Mouse (Mus musculus): ENCODE data around the gene Rpn2. TPM values are rescaled to one million over a fixed set of nuclear protein-coding genes. Genes with fewer than 3 reads are reported as not detected.

Rpn2 gene
- 342 and 349 TPM in 2 replicates for polyA plus RNA-seq (2015; fragmentation: Nextera tagmentation; extraction: Ambion mirVana)

- Histone ChIP-seq H3K4me2 (peak within 1 kb of the TSS; percentile 64), H3K4me1 (peaks cover 19% of the 10 kb centered on the region), H3K4me3 (peak within 1 kb of the TSS; percentile 100), H3K9ac (peak within 1 kb of the TSS; percentile 91), H3K36me3 (peaks cover 15% of the 10 kb centered on the region), H3K9me3 (no peaks in the 10 kb centered on the region), H3K27ac (peak within 1 kb of the TSS; percentile 97), H3K27me3 (no peaks in the 10 kb centered on the region)
- ATAC-seq (ENCODE audit: insufficient number of reproducible peaks, low FRiP score, low TSS enrichment, low read depth) = peak; percentile 99
- WGBS = under 1% methylated on average over 62 of the region's 64 CpGs
Observed at GRCm38 (mm10) chr2:157278717-157279415, at the start of gene Rpn2. Rpn2 (plus strand) TSS chr2:157279017.

DNA sequence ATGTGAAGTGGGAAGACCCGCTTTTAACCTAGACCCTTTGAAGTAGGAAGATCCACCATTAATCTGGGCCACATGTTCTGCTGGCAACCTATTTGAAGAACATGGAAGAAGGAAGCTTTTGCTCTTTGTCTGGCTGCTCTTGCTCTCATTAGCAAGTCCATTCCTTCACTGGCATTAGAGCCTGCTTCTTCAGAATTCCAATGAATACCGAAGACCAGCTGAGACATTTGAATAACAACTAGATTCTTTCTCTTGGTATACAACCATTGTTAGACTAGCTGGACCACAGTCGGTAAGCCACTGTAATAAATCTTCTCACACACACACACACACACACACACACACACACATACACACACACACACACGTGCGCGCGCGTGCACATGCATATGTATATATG, 42.9 kb upstream of the Rpn2 start:
- Histone ChIP-seq H3K27ac (no peak overlapping the region), H3K4me2 (no peak overlapping the region), H3K4me1 (no peaks in the 10 kb centered on the region), H3K9ac (no peak overlapping the region), H3K4me3 (no peak overlapping the region), H3K27me3 (0 out of 2 replicates have a peak, but pooled peaks cover 4% of the 10 kb centered on the region), H3K9me3 (no peaks in the 10 kb centered on the region), H3K36me3 (no peaks in the 10 kb centered on the region)
- WGBS = 93% methylated on average over 8 of the region's 8 CpGs
- ATAC-seq (ENCODE audit: insufficient number of reproducible peaks, low FRiP score, low TSS enrichment, low read depth) = no peak

DNA sequence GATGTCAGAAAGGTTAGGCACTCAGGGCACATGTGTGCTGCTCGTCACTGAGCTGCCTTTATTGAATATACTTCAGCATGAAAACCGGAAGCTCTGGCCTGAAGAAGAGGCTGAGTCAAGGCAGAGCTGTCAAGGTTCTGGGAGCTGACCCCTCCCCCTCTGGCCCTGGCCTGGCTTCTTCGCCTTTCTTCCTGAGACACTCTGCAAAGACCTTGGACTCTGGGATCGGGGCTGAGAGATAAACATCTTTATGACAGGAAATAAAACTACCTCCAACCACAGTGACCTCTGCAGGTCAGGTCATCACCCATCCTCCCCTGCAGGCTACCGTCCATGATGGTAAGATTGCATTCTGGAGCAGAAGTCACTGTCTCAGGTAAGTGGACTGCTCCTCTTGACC, 33.8 kb upstream of the Rpn2 start:
- no peak overlapping the region for H3K9ac ChIP-seq
- H3K27ac ChIP-seq = no peak overlapping the region
- H3K4me3 ChIP-seq = no peak overlapping the region
- H3K4me1 ChIP-seq = no peaks in the 10 kb centered on the region
- H3K9me3 ChIP-seq = no peaks in the 10 kb centered on the region
- 31% methylated on average over 5 of the region's 5 CpGs for WGBS
- no peak overlapping the region for H3K4me2 ChIP-seq
- ATAC-seq (ENCODE audit: insufficient number of reproducible peaks, low FRiP score, low TSS enrichment, low read depth) = no peak
- no peaks in the 10 kb centered on the region for H3K36me3 ChIP-seq
- no peaks in the 10 kb centered on the region for H3K27me3 ChIP-seq

DNA sequence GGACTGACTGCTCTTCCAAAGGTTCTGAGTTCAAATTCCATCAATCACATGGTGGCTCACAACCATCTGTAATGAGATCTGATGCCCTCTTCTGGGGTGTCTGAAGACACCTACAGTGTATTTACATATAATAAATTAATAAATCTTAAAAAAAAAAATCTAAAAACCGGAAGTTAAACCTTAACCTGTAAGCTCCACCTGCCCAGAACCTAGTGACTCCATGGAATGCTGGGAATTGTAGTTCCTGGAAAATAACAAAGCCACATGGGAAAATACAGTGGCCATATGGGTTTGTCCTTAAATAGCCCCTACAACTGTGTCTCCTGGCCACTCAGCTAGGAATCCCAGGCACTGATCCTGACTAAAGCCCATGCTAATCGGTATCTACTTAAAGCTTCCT, 33.2 kb upstream of the Rpn2 start:
- Histone ChIP-seq H3K36me3 (no peaks in the 10 kb centered on the region), H3K4me2 (no peak overlapping the region), H3K27ac (no peak overlapping the region), H3K27me3 (no peaks in the 10 kb centered on the region), H3K4me1 (no peaks in the 10 kb centered on the region), H3K4me3 (no peak overlapping the region), H3K9ac (no peak overlapping the region), H3K9me3 (no peaks in the 10 kb centered on the region)
- ATAC-seq (ENCODE audit: insufficient number of reproducible peaks, low FRiP score, low TSS enrichment, low read depth) = no peak
- WGBS = 71% methylated on average over 2 of the region's 2 CpGs

DNA sequence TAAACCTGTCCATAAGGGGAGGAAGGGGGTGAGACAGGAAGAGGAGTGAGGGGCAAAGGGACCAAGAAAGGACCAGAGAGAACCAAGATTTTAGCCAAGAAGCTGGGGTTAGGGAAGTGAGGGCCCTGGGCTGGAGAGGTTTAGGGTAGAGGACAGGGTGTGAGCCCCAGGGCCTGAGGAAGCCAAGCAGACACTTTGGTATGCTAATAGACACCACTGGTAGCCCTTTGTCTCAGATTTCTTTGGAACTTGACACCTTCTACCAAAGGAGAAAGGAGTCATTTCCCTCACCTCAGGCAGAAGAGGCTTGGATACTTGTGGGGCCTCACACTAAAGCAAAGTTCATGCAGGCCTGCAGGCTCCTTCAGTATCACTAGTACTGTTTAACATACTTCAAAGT, 30.7 kb upstream of the Rpn2 start:
- Histone ChIP-seq H3K27me3 (no peaks in the 10 kb centered on the region), H3K4me2 (no peak overlapping the region), H3K9me3 (no peaks in the 10 kb centered on the region), H3K36me3 (no peaks in the 10 kb centered on the region), H3K9ac (no peak overlapping the region), H3K4me1 (no peaks in the 10 kb centered on the region), H3K4me3 (no peak overlapping the region), H3K27ac (no peak overlapping the region)
- no peak for ATAC-seq (ENCODE audit: insufficient number of reproducible peaks, low FRiP score, low TSS enrichment, low read depth)

DNA sequence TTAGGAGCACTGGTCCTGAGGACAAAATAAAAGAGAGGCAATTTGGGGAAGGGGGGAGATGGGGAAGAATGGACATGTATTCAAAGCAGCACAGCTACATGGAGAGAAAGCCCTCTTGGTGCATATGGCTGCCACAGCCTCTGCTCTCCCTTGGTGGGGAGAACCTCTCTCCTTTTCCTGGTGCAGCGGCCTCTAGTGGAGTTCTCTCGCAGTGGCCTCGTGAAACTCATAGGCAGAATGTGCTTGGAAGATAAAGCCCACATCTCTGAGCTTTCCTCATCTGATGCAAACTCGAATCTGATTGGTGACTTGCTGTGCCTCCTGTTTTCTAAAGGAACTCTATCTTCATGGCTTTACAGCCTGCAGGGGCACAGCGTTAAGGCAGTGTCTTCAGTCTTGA, 19.1 kb upstream of the Rpn2 start:
- no peak overlapping the region for H3K4me2 ChIP-seq
- ATAC-seq (ENCODE audit: insufficient number of reproducible peaks, low FRiP score, low TSS enrichment, low read depth) = no peak
- no peak overlapping the region for H3K4me3 ChIP-seq
- H3K27ac ChIP-seq = no peak overlapping the region
- H3K9me3 ChIP-seq = no peaks in the 10 kb centered on the region
- H3K36me3 ChIP-seq = no peaks in the 10 kb centered on the region
- peaks cover 9% of the 10 kb centered on the region for H3K4me1 ChIP-seq
- H3K27me3 ChIP-seq = no peaks in the 10 kb centered on the region
- WGBS = 4% methylated on average over 5 of the region's 5 CpGs
- no peak overlapping the region for H3K9ac ChIP-seq

DNA sequence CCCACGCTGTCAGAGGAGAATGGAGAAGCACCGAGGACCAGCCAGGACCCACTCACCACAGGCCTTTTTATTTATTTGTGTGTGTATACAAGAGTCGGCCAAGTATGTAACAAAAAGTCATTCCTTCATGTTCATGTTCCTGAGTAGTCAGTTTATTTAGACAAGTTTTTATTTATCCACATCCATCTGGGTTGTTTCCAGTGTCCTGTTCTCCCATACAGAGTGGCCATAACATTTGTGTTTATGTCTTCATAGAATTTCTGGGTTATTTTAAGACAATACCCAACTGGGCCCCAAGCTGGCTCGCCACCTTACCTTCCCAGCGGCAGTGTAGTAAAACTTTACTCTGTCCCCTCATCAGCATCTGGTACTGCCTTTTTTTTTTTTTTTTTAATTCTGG, 16.9 kb upstream of the Rpn2 start:
- no peaks in the 10 kb centered on the region for H3K27me3 ChIP-seq
- H3K4me2 ChIP-seq = no peak overlapping the region
- H3K4me1 ChIP-seq = peaks cover 9% of the 10 kb centered on the region
- no peak overlapping the region for H3K9ac ChIP-seq
- 47% methylated on average over 5 of the region's 5 CpGs for WGBS
- H3K4me3 ChIP-seq = no peak overlapping the region
- no peak overlapping the region for H3K27ac ChIP-seq
- ATAC-seq (ENCODE audit: insufficient number of reproducible peaks, low FRiP score, low TSS enrichment, low read depth) = no peak
- no peaks in the 10 kb centered on the region for H3K36me3 ChIP-seq
- no peaks in the 10 kb centered on the region for H3K9me3 ChIP-seq

DNA sequence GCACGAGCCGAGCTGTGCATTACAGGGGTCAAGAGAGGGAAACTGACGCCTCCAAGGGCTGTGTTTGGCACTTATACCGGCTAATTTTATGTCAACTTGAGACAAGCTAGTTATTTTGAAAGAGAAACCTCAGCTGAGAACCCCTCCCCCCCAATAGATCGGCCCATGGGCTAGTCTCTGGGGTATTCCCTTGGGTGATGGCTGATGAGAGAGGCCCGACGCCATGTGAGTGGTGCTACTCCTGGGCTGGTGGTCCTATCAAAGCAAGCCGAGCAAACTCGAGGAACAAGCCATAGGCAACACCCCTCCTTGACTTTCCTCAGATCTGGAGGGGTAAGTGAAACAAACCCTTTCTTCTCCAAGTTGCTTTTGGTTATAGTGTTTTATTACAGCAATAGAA, 16.3 kb upstream of the Rpn2 start:
- 31% methylated on average over 9 of the region's 9 CpGs for WGBS
- H3K27ac ChIP-seq = no peak overlapping the region
- H3K27me3 ChIP-seq = no peaks in the 10 kb centered on the region
- no peak overlapping the region for H3K4me3 ChIP-seq
- no peak overlapping the region for H3K4me2 ChIP-seq
- no peak overlapping the region for H3K9ac ChIP-seq
- H3K9me3 ChIP-seq = no peaks in the 10 kb centered on the region
- H3K36me3 ChIP-seq = no peaks in the 10 kb centered on the region
- H3K4me1 ChIP-seq = peaks cover 9% of the 10 kb centered on the region
- ATAC-seq (ENCODE audit: insufficient number of reproducible peaks, low FRiP score, low TSS enrichment, low read depth) = no peak

GRCm38 (mm10) chr2:157263101-157263500, 15.7 kb upstream of the Rpn2 start:
- no peaks in the 10 kb centered on the region for H3K27me3 ChIP-seq
- no peak for ATAC-seq (ENCODE audit: insufficient number of reproducible peaks, low FRiP score, low TSS enrichment, low read depth)
- no peak overlapping the region for H3K4me3 ChIP-seq
- no peaks in the 10 kb centered on the region for H3K9me3 ChIP-seq
- WGBS = 84% methylated on average over 1 of the region's 1 CpGs
- H3K36me3 ChIP-seq = no peaks in the 10 kb centered on the region
- no peak overlapping the region for H3K4me2 ChIP-seq
- no peak overlapping the region for H3K27ac ChIP-seq
- no peak overlapping the region for H3K9ac ChIP-seq
- peaks cover 9% of the 10 kb centered on the region for H3K4me1 ChIP-seq

- H3K27ac ChIP-seq = no peak overlapping the region
Observed at GRCm38 (mm10) chr2:157263832-157264231, 15.0 kb upstream of the Rpn2 start.

DNA sequence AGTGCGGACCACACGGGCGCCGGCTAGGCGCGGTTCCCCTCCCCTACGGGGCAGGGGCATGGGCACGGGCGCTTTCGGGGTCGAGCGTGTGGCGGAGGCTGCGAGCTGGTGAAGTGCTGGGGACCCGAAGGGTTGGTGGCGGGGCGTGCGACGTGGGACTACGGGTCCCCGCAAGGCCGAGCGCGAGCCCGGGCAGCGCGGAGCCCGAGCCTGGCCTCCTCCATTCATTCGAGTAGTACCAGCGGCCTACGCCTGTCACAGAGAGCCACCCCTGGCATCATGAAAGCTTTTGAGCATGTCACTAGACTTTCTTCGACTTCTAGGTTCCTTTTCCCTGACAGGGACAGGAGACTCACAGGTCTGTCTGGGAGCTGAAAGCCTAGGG, 591 bp downstream of the Rpn2 start, which contains the start of gene Mroh8:
Gene Mroh8 (minus strand): TSS at position 134 of the 385 bp plus-strand sequence.
- H3K4me3 ChIP-seq = peak within 1 kb of the TSS; percentile 100
- H3K27me3 ChIP-seq = no peaks in the 10 kb centered on the region
- peaks cover 17% of the 10 kb centered on the region for H3K36me3 ChIP-seq
- ATAC-seq (ENCODE audit: insufficient number of reproducible peaks, low FRiP score, low TSS enrichment, low read depth) = peak; percentile 52
- 0% methylated on average over 32 of the region's 32 CpGs for WGBS
- H3K9ac ChIP-seq = peak within 1 kb of the TSS; percentile 91
- H3K27ac ChIP-seq = peak within 1 kb of the TSS; percentile 97
- H3K9me3 ChIP-seq = no peaks in the 10 kb centered on the region
- H3K4me2 ChIP-seq = peak within 1 kb of the TSS; percentile 64
- H3K4me1 ChIP-seq = peaks cover 19% of the 10 kb centered on the region

More at GRCm38 (mm10) chr2:157263832-157264231, 15.0 kb upstream of the Rpn2 start:
- Histone ChIP-seq H3K9me3 (no peaks in the 10 kb centered on the region), H3K36me3 (no peaks in the 10 kb centered on the region), H3K9ac (no peak overlapping the region), H3K4me2 (no peak overlapping the region), H3K27me3 (no peaks in the 10 kb centered on the region), H3K4me3 (no peak overlapping the region), H3K4me1 (peaks cover 9% of the 10 kb centered on the region)
- WGBS = 31% methylated on average over 6 of the region's 6 CpGs
- ATAC-seq (ENCODE audit: insufficient number of reproducible peaks, low FRiP score, low TSS enrichment, low read depth) = no peak

- Histone ChIP-seq H3K36me3 (peaks cover 48% of the 10 kb centered on the region), H3K4me2 (no peak overlapping the region), H3K9me3 (no peaks in the 10 kb centered on the region), H3K9ac (no peak overlapping the region), H3K27me3 (no peaks in the 10 kb centered on the region), H3K4me3 (no peak overlapping the region), H3K4me1 (peaks cover 19% of the 10 kb centered on the region), H3K27ac (peak overlapping the region; percentile 33; the same call in 1 of the 2 replicates)
- ATAC-seq (ENCODE audit: insufficient number of reproducible peaks, low FRiP score, low TSS enrichment, low read depth) = no peak
- WGBS = 92% methylated on average over 6 of the region's 6 CpGs
Observed at GRCm38 (mm10) chr2:157283321-157283720, 4.5 kb downstream of the Rpn2 start.
